Mouse (Mus musculus): ENCODE results near the gene Olfr462. TPM values are rescaled to one million over a fixed set of nuclear protein-coding genes. Genes with fewer than 3 reads are reported as not detected.

Olfr462 gene
- polyA plus RNA-seq, 2 experiments from 2014 or later: not detected

DNA sequence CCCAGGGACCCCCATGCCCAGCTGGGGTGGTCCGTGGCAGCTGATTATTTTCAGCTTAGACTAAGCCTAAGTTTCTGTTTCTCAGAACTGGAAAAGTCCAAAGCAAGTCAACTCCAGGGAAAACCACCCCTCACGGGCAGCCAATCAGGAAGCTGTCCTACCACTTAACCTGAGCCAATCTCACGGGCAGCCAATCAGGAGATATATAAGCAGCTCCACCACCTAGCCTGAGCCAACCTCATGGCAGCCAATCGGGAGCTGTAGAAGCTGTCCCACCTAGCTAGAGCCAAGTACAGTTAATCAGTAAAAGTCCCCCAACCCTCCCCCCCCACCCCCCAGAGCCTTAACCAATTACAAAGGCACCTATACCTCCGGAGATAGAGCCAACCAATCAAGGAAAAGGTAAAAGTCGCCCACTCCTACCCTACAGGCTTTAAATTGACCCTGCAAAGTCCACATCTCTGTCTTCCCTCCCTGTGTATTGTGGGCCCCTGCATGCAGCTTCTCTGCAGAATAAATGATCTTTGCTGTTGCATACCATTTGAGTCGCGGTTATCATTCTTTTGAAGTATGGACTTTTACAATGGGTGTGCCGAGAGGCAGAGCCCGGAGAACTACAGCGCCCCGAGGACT is 45.0 kb downstream of the Olfr462 start:
- ATAC-seq: no peak

DNA sequence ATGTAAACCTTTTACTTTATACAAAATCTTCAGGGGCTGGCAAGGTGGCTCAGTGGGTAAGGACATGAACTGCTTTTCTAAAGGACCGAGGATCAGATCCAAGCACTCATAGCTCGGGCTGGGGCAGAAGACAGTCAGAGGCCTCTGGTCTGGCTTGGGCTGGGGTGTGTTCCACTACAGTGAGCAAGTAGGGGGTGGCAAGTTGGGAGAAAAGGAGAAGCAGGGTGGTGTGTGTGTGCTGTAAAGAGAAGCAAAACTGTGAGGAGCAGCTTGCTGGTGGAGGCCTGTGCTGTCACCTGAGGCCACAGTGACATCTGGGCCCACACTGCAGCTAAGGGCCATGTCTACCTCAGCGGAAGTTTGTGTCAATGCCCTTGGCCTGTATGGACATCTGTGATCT is 50.6 kb downstream of the Olfr462 start:
- no peak for ATAC-seq

DNA sequence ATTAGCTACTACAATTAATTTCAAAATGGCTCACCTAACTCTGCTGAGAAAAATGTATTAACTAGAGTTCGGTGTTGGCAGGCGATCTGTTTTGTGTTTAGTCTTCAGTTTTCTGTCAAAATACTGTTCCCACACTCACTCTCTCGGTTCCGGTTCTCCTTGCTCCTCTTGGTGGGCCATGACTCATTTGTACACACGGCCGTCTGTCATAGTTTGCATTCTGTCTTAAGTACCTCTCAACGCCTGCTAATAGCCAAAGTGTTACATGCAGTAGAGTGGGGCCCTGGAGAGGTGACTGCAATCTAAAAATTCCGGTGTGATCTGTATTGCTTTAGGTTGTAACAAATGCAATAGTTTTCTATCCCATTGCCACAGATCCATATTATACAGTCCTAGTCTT is 51.4 kb downstream of the Olfr462 start:
- ATAC-seq: no peak

Other genes starting within 250 kb of the Olfr462 start
- 10 to 100 TPM; 24.9 to 25.4 TPM for gene Rnf43, start 229.5 kb downstream of the Olfr462 start, polyA plus RNA-seq (2017; shearing (Covaris generic))
- gene Supt4a, start 154.7 kb downstream of the Olfr462 start, polyA plus RNA-seq (2017; shearing (Covaris generic)): 100 to 1,000 TPM; 346 to 405 TPM
- 1 to 10 TPM; 3.1 to 3.7 TPM for gene Tspoap1, start 131.7 kb downstream of the Olfr462 start, polyA plus RNA-seq (2017; shearing (Covaris generic))
- not detected for gene Mpo, start 98.7 kb downstream of the Olfr462 start, polyA plus RNA-seq (2017; shearing (Covaris generic))
- gene Lpo, start 64.0 kb downstream of the Olfr462 start, polyA plus RNA-seq (2017; shearing (Covaris generic)): not detected
- 1 to 10 TPM; 5.1 to 9.9 TPM for gene Mks1, start 39.1 kb downstream of the Olfr462 start, polyA plus RNA-seq (2017; shearing (Covaris generic))
- gene Epx, start 16.7 kb downstream of the Olfr462 start, polyA plus RNA-seq (2017; shearing (Covaris generic)): not detected
- gene Olfr463, start 5.1 kb upstream of the Olfr462 start, polyA plus RNA-seq (2017; shearing (Covaris generic)): not detected
- gene Olfr464, start 28.7 kb upstream of the Olfr462 start, polyA plus RNA-seq (2017; shearing (Covaris generic)): not detected
- 1 to 10 TPM; 4.0 to 4.6 TPM for gene Dynll2, start 95.3 kb upstream of the Olfr462 start, polyA plus RNA-seq (2017; shearing (Covaris generic))
- 10 to 100 TPM; 23.5 to 47.7 TPM for gene Srsf1, start 155.1 kb upstream of the Olfr462 start, polyA plus RNA-seq (2017; shearing (Covaris generic))
- gene Vezf1, start 176.0 kb upstream of the Olfr462 start, polyA plus RNA-seq (2017; shearing (Covaris generic)): 10 to 100 TPM; 23.6 to 25.6 TPM
- 1 to 10 TPM; 4.1 to 9.9 TPM for gene Cuedc1, start 205.8 kb upstream of the Olfr462 start, polyA plus RNA-seq (2017; shearing (Covaris generic))